Mouse (Mus musculus) lung, embryonic 15.5 days (tissue): Measurements from ENCODE around the gene Thada. TPM values are rescaled to one million over a fixed set of nuclear protein-coding genes. Genes with fewer than 3 reads are reported as not detected.
A peak's percentile ranks its signal among the peaks of the same experiment; 100 is the strongest.

Experiments
- ATAC-seq: fragments of 200-750 bp; cut with Nextera tagmentation; 2 replicates; pipeline ENCODE4 v1.8.0; 2017; ENCODE audit warnings: moderate number of reproducible peaks, borderline replicate concordance; ENCODE audit not compliant: low FRiP score, low TSS enrichment; ENCODE audit errors: extremely low read depth
- H3K27ac ChIP-seq: fragments of 300-500 bp; sonication (generic); 2 replicates; pipeline ENCODE4 v1.5.1; 2015; ENCODE audit warnings: moderate library complexity, mild to moderate bottlenecking, inconsistent platforms
- H3K27me3 ChIP-seq: fragments of 300-500 bp; sonication (generic); 2 replicates; pipeline ENCODE4 v1.6.1; 2015; ENCODE audit warnings: inconsistent platforms
- H3K36me3 ChIP-seq: fragments of 300-500 bp; sonication (generic); 2 replicates; pipeline ENCODE4 v1.6.1; 2015; ENCODE audit warnings: inconsistent platforms
- H3K4me1 ChIP-seq: fragments of 300-500 bp; sonication (generic); 2 replicates; pipeline ENCODE4 v1.6.1; 2015; ENCODE audit warnings: inconsistent platforms
- H3K4me2 ChIP-seq: fragments of 300-500 bp; sonication (generic); 2 replicates; pipeline ENCODE4 v1.6.1; 2015; ENCODE audit warnings: inconsistent platforms, mild to moderate bottlenecking, moderate library complexity
- H3K4me3 ChIP-seq: fragments of 300-500 bp; sonication (generic); 2 replicates; pipeline ENCODE4 v1.5.1; 2015; ENCODE audit warnings: mild to moderate bottlenecking, inconsistent platforms
- H3K9ac ChIP-seq: fragments of 300-500 bp; sonication (generic); 2 replicates; pipeline ENCODE4 v1.6.1; 2015; ENCODE audit warnings: inconsistent platforms
- H3K9me3 ChIP-seq: fragments of 300-500 bp; sonication (generic); 2 replicates; pipeline ENCODE4 v1.6.1; 2016; ENCODE audit warnings: inconsistent platforms
- WGBS: fragments of 180-500 bp; shearing (Covaris S2); methylation state at CpG from one replicate; pipeline ENCODE4 v1.1.7; 2015; 5-methylcytosine and 5-hydroxymethylcytosine counted together
- polyA plus RNA-seq: library from polyadenylated mRNA; unstranded; fragments of >200 nt; fragmentation: Nextera tagmentation; extraction: Ambion mirVana; gene quantifications from 2 replicates; pipeline ENCODE4 v1.2.1, GENCODE M21; 2015

Thada gene
- polyA plus RNA-seq, 1 experiment from 2014 or later, result 10.0 TPM

DNA sequence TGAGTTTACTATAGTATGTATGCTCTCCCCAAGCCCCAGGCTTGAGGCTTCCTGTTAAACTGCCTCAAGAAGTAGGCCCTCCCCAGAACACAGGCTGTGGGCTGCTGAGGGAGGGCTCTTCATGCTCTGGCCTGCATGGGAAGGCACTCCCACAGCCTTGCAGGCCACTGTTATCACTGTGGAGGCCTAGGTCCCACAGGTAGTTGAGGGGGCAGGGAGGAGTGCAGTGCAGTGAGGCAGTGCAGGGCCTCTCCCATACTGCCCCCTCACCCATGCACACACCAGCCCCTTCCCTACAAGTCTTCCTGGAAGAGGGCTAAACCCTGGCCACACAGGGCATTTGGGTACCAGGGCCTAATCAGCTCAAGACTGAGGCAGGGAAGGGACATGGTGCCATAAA, 205.0 kb downstream of the Thada start:
- Histone ChIP-seq H3K27me3 (no peaks in the 10 kb centered on the region), H3K4me1 (peaks cover 34% of the 10 kb centered on the region), H3K36me3 (no peaks in the 10 kb centered on the region), H3K27ac (no peak overlapping the region), H3K9ac (no peak overlapping the region), H3K4me2 (no peak overlapping the region), H3K9me3 (no peaks in the 10 kb centered on the region), H3K4me3 (no peak overlapping the region)
- no peak for ATAC-seq

DNA sequence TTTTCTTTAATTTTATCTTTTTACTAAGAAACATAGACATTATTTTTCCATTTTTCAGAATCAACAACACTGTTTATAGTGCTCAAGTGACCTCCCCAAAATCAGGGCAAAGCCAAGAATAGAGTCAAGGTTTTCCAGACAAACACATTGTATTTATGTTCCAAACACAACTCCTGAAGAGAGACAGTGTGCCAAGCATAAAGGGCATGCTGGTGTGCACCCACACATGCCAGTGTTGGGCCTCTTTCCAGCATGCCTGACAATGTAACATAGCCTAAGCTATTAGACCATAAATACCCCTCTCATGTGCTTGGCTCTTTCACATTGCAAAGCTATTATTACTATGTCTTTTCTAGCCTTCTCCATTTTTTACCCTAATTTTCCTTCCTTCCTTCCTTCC, 205.8 kb downstream of the Thada start:
- Histone ChIP-seq H3K9me3 (no peaks in the 10 kb centered on the region), H3K4me1 (peaks cover 34% of the 10 kb centered on the region), H3K36me3 (no peaks in the 10 kb centered on the region), H3K27ac (no peak overlapping the region), H3K4me2 (no peak overlapping the region), H3K27me3 (no peaks in the 10 kb centered on the region), H3K9ac (no peak overlapping the region), H3K4me3 (no peak overlapping the region)
- no peak for ATAC-seq

- H3K27ac ChIP-seq, result peak overlapping the region; percentile 23; the same call in 1 of the 2 replicates
- peaks cover 26% of the 10 kb centered on the region for H3K4me1 ChIP-seq
- WGBS, result 43% methylated on average over 4 of the region's 4 CpGs
These were observed 207.3 kb downstream of the Thada start for GRCm38 (mm10) chr17:84258638-84259261.

DNA sequence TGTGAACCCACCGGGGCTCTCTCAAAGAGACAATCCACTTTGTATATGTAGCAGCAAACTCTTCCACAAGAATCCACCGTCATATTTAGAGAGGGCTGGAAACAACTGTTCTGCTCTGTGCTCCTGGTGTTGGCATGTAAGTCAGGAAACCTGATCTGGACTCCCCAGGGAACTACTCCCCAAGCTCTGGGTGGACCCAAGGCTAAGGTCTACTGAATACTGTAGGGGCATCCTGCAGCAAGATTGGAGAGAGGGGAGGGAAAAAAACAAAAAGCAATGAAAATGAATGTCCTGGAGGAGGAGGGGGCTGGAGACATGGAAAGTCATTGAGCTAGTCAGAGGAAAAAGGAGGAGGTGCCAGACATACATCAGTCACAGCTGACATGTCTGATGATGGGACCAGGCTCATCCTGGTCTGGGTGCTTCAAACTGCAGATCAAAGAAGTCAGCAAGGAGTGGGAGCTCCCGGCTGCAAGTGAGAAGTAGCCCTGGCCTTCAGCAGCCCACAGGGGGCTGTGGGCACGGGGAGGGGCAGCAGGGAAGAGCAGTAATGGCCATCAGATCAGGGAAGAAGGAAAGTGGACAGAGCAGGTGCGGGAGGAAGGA, 208.0 kb downstream of the Thada start:
- Histone ChIP-seq H3K9ac (no peak overlapping the region), H3K4me1 (peaks cover 26% of the 10 kb centered on the region), H3K9me3 (no peaks in the 10 kb centered on the region), H3K4me2 (no peak overlapping the region), H3K27me3 (no peaks in the 10 kb centered on the region), H3K4me3 (no peak overlapping the region), H3K36me3 (no peaks in the 10 kb centered on the region), H3K27ac (peak overlapping the region; percentile 23; the same call in 1 of the 2 replicates)
- WGBS, result 58% methylated on average over 5 of the region's 5 CpGs
- ATAC-seq, result no peak

More at GRCm38 (mm10) chr17:84258638-84259261, 207.3 kb downstream of the Thada start:
- Histone ChIP-seq H3K4me2 (no peak overlapping the region), H3K36me3 (no peaks in the 10 kb centered on the region), H3K9ac (no peak overlapping the region), H3K27me3 (no peaks in the 10 kb centered on the region), H3K9me3 (no peaks in the 10 kb centered on the region), H3K4me3 (no peak overlapping the region)
- no peak for ATAC-seq

DNA sequence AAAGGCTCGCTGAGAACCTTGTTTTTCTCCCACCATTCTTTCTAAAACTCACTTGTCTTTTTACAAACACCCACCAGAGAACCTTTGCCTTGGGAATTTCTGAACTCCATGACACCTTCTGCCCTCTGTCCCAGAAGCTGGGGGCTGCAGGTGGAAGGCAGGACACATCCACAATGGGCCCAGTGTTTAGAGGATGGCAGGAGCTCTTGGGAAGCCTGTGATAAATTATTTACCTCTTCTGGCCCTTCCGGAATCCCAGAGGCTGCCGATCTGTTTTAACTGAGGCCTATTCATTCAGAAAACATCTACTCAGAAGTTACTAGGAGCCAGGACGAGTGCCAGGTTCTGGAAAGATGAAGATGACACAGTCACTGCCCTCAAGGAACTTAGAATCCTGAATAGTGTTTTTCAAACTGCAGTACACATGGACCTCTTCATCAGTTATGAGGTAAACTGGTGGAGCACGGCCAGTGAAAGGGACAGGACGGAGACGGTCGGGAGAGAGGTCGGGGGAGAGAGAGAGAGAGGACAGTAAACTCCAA, 209.7 kb downstream of the Thada start:
- ATAC-seq, result no peak
- Histone ChIP-seq H3K4me3 (no peak overlapping the region), H3K9me3 (no peaks in the 10 kb centered on the region), H3K4me2 (no peak overlapping the region), H3K36me3 (0 out of 2 replicates have a peak, but pooled peaks cover 5% of the 10 kb centered on the region), H3K4me1 (peaks cover 26% of the 10 kb centered on the region), H3K9ac (no peak overlapping the region), H3K27ac (peak overlapping the region; percentile 23), H3K27me3 (no peaks in the 10 kb centered on the region)
- 35% methylated on average over 9 of the region's 9 CpGs for WGBS

- no peak overlapping the region for H3K4me2 ChIP-seq
- no peak for ATAC-seq
- H3K4me1 ChIP-seq, result peaks cover 26% of the 10 kb centered on the region
- 0 out of 2 replicates have a peak, but pooled peaks cover 5% of the 10 kb centered on the region for H3K36me3 ChIP-seq
- H3K27ac ChIP-seq, result peak overlapping the region; percentile 27; the same call in 1 of the 2 replicates
- no peaks in the 10 kb centered on the region for H3K9me3 ChIP-seq
- H3K4me3 ChIP-seq, result no peak overlapping the region
- H3K9ac ChIP-seq, result no peak overlapping the region
- WGBS, result 20% methylated on average over 2 of the region's 2 CpGs
- H3K27me3 ChIP-seq, result no peaks in the 10 kb centered on the region
These were observed 210.2 kb downstream of the Thada start for GRCm38 (mm10) chr17:84255841-84256240.

GRCm38 (mm10) chr17:84251426-84251825, 214.6 kb downstream of the Thada start:
- Histone ChIP-seq H3K4me3 (no peak overlapping the region), H3K36me3 (0 out of 2 replicates have a peak, but pooled peaks cover 5% of the 10 kb centered on the region), H3K9me3 (no peaks in the 10 kb centered on the region), H3K4me2 (no peak overlapping the region), H3K27me3 (no peaks in the 10 kb centered on the region), H3K9ac (no peak overlapping the region), H3K27ac (no peak overlapping the region), H3K4me1 (peaks cover 12% of the 10 kb centered on the region)
- ATAC-seq, result no peak
- 74% methylated on average over 3 of the region's 3 CpGs for WGBS

DNA sequence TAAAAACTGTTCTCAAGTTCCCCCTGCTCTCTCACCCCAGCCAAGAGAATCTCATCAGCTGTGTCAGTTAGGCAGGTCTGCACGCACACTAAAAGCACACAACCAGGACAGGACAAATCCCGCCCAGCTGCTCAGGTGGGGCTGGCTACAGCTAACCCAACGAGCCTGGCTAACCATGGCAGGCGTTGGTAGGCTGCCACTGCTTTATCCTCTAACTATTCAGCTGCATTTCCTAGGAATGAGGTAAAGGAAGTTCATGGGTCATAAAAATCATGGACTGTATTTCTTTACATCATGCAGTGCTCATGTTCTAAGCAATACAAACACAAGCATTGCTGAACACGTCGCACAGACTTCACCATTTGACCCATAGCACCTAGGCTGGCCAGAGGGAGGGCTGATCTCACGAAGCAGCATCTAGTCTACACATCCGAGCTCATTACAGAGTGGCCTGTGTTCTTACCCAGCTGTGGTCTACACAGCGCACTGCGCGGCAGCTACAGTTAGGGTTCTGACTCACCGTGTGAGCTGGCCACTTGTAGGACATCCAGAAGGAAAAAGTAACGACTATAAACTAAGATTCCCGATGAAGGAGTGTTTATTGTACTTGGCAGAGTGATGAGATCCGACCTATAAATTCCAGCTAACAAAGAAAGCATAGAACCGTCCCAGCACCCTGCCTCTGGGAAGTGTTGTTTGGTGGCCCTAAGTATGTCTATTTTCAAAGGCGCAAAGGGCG, 221.7 kb downstream of the Thada start:
- no peak for ATAC-seq
- Histone ChIP-seq H3K4me1 (peaks cover 14% of the 10 kb centered on the region), H3K9ac (no peak overlapping the region), H3K27me3 (no peaks in the 10 kb centered on the region), H3K27ac (no peak overlapping the region), H3K9me3 (no peaks in the 10 kb centered on the region), H3K4me3 (no peak overlapping the region), H3K36me3 (no peaks in the 10 kb centered on the region), H3K4me2 (no peak overlapping the region)
- 57% methylated on average over 18 of the region's 18 CpGs for WGBS

- H3K27ac ChIP-seq, result no peak overlapping the region
These were observed 222.2 kb downstream of the Thada start for GRCm38 (mm10) chr17:84243759-84244158.

GRCm38 (mm10) chr17:84241308-84241957, 224.6 kb downstream of the Thada start:
- 98% methylated on average over 6 of the region's 6 CpGs for WGBS
- H3K9ac ChIP-seq, result no peak overlapping the region
- H3K27ac ChIP-seq, result no peak overlapping the region
- no peak for ATAC-seq
- peaks cover 20% of the 10 kb centered on the region for H3K4me1 ChIP-seq
- no peaks in the 10 kb centered on the region for H3K36me3 ChIP-seq
- no peaks in the 10 kb centered on the region for H3K9me3 ChIP-seq
- H3K4me3 ChIP-seq, result no peak overlapping the region
- H3K27me3 ChIP-seq, result no peaks in the 10 kb centered on the region
- H3K4me2 ChIP-seq, result no peak overlapping the region

More at GRCm38 (mm10) chr17:84243759-84244158, 222.2 kb downstream of the Thada start:
- peaks cover 14% of the 10 kb centered on the region for H3K4me1 ChIP-seq
- H3K27me3 ChIP-seq, result no peaks in the 10 kb centered on the region
- WGBS, result 50% methylated on average over 6 of the region's 6 CpGs
- no peak overlapping the region for H3K4me3 ChIP-seq
- H3K9me3 ChIP-seq, result no peaks in the 10 kb centered on the region
- no peak overlapping the region for H3K4me2 ChIP-seq
- H3K36me3 ChIP-seq, result no peaks in the 10 kb centered on the region
- ATAC-seq, result no peak
- no peak overlapping the region for H3K9ac ChIP-seq

DNA sequence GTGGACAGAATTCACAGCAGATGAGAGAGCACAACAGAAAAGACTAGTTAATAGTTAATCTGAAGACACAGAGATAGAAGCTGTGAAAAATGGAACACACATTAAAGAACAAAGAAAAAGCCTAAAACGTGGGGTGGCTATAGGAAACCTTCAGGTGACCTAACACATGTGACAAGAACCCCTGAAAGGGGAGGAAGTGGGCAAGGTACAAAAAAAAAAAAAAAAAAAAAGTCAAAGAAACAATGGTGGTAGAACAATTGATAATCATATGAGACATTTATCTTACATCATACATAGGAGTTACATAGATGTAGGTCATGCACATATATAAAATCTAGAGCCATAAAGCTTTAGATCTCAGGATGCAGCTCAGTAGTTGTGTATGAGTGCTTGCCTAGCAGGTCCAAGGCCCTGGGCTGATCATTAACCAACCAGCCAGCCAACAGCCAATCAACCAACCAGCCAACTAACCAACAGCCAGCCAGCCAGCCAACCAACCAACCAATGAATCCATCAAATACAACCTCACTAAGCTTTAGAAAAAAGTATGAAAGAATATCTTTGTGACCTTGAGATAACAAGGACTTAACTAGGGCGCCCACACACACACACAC, 226.2 kb downstream of the Thada start:
- no peak overlapping the region for H3K4me3 ChIP-seq
- peaks cover 17% of the 10 kb centered on the region for H3K4me1 ChIP-seq
- no peaks in the 10 kb centered on the region for H3K36me3 ChIP-seq
- ATAC-seq, result no peak
- no peak overlapping the region for H3K27ac ChIP-seq
- H3K9ac ChIP-seq, result no peak overlapping the region
- H3K9me3 ChIP-seq, result no peaks in the 10 kb centered on the region
- no peak overlapping the region for H3K4me2 ChIP-seq
- WGBS, result 69% methylated on average over 2 of the region's 2 CpGs
- H3K27me3 ChIP-seq, result no peaks in the 10 kb centered on the region
